Mouse (Mus musculus) kidney, adult 8-10 months (tissue): ENCODE measurements at regions not wholly inside any gene's neighbourhood (a gene's known extent, or its start where the extent isn't known, plus 50 kb on each side); places are given as distances from the start of the nearest gene placed in this dataset.
A peak's percentile ranks its signal among the peaks of the same experiment; 100 is the strongest.

Experiments
- DNase-seq, 2 experiments: peaks; one replicate each; pipeline ENCODE4 v3.0.0; 2022

DNA sequence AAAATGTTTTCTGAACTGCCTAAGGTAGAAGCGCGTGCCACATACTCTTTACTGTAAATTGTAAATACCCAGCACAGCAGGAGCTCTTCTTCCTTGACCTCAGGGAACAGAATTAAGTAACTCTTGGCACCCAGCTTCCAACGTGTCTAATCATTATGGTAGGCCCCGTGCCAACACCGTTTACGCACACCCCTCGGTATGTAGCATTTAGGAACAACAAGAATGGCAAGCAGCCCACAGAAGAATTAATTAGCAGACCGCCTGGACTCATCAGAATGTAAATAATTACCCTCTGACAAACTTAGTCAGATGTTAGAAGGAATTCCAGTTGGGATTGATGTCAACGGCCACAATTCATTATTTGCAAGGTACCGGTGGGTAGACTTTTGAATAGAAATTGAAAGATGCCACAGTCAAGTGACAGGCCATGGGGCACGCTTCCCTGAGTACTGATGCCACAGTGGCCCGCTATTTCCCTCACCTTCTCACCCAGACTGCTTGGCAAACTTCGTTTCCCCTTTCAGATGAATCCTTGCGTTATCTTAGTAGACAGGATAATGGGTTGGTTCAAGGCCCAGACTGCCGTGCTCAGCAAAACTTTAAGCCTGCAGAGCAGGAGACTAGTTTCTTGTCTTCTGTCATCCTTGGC is 81.2 kb upstream of the Galnt5 start:
- peak in 1 of 2 experiments; percentile 3 for DNase-seq

DNA sequence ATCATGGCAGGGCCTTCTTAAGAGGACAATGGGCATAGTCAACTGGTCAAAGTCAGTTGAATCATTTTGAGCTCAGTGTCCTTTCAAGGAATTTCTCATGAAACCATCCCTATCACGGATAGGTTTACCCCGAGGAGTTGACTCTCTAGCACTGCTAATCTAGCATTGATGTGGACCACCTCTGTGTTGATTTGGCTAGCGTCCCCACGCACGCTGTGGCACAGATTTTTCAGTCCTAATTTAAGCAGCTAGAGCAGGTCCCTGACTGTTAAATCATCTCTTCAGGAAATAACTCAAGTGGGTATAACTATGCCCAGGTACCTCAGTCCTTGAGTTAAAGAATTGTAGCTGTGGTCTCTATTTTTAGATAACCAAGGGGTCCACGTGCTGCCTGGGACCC is 80.0 kb upstream of the Galnt5 start:
- DNase-seq: no peak

DNA sequence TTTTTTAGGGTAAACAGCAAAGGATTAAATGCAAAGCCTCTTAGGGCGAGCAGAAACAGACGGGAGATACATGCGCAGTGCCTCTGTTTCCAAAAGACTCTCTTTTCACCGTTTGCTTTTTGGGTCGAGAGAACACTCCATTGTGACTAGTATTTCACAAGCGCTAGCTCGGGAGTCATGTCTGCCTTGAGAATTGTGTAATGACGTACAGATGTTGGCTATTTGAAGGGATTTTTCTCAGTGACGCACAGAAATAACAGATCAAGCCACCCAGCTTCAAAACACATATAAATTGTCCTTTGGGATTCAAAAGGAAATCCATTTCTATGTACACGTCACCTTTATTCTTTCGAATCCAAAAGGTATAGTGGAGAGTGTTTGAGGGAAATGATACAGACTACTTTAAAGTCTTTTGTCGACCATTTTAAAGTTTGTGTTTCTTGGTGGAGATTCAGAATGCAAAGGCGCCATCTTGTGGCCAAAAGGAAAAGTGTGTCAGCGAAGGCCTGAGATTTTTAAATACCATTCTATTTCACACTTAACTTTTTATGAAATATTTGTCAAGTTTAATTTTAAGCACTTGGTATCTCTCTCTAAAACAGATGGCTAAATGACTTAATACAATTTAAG is 78.5 kb upstream of the Galnt5 start:
- peak; percentile 1 to 22 for DNase-seq

DNA sequence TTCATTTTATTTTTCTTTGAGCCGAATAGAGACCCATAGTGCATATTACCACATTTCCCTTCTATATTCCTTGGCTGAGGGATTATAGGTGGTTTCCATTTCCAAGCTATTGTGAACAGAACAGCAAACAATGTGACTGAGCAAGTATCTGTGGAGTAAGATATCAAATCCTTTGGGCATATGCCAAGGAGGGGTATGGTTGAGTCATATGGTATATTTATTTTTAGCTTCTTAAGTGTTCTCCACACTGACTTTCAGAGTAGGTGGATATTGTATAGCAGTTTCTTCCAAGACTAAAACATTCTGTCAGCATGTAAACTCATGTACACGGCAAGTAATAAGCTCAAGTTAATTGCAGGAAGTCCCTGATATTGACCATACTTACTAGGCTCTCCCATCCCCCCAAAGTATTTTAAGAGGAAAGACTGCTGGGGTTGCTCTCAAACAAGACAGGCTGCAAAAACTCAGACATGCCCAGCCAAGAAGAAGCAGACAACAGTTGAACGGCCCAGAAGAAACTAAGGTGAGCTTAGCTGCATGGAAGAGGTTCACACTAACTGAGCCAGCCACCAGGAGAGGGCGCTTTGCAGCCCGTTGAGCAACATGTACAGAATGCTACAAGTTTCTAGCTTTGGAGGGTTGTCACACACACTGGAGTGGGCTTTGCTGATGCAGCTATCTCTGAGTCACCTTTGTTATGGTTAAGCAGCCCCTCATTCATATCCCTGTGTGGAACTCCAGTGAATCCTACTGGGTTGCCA is 63.4 kb upstream of the Galnt5 start:
- no peak for DNase-seq
